Mouse (Mus musculus) adipose tissue, adult 10 weeks (tissue): ENCODE results near the gene Ppm1d. TPM values are rescaled to one million over a fixed set of nuclear protein-coding genes. Genes with fewer than 3 reads are reported as not detected.

ENCODE experiments used
- polyA plus RNA-seq: library from polyadenylated mRNA; stranded (reverse); fragments of 350-450 nt; fragmentation: Illumina TruSeq; extraction: RNeasy Lipid Tissue Mini Kit (QIAGEN cat#74804); gene quantifications from one replicate; pipeline ENCODE4 v1.2.3, GENCODE M21; 2014; ENCODE audit warnings: low read depth, low replicate concordance

Ppm1d gene
- polyA plus RNA-seq: 11.3 TPM

DNA sequence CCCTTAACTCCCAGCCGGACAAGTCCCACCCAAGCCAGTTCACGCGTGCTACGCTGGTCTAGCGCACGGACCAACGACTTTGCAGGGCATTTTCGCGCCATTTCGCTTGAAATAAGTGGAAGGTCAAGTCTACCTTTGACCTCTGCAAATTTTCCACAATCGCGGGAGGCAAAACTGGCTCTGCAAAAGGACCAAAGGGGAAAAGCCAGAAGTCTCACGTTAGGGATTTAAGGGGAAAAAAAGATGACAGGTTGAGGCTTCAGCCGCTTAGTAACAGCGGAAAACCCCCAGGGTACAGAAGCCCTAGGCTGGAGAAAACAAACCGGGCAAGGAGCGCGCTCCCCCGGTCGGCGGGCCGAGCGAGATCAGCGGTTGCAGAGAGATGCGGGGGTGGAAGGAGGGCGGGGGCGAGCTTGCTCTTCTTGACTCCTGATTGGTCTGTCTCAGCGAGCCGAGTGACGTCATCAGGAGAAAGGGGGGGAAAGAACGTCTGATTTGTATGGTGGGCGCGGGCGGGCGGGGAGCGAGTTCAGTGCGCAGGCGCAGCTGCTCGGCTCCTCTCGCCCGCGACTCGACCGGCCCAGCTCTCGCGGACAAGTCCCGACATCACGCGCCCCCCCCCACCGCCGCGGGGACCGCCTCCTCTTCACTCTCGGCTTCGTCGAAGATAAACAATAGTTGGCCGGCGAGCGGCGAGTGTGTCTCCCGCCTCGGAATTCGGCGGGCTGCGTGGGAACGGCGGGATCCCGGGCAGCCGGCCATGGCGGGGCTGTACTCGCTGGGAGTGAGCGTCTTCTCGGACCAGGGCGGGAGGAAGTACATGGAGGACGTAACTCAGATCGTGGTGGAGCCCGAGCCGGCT is at the start of gene Ppm1d:
Gene Ppm1d, plus strand, starts transcription at position 532 of the 862 bp plus-strand sequence.

DNA sequence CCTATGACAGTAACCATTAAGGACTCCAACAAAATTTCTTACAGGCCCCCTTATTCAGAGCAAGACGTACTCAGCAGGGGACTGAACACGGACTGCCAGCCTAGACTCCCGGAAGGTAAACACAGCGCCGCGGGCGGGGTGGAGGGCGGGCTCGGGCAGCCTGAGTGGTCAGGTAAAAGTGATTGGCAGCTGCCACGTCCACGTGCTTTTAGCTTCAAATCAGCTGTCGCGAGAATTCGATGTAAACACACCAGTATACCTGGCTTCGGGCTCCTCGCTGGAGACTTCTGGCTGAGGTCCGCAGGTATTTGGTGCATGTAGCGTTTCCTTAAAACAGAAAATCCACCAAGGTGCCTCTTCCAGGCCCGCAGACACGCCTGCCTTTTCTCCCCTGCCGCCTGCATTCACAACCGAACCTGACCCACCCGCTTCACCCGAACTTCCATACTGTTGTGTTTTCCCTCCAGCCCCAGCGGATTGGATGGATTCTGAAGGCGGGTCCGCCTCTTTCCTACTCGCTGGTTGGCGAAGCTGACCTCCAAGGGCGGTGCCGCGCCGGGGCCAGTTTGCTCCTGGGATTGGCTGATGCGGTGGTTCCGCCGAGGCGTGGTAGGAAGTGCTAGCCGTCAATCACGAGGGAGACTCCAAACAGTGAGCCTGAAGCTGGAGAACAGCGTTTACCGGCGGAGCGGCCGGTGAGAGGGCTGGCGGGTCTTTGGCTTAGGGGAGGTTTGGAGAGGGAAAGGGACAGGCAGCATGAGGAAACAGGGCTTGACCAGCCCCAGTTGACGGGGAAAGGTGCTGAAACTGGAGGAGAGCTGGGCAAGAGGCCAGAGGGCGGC is 41.7 kb downstream of the Ppm1d start, which contains the start of gene Bcas3:
Gene Bcas3, plus strand, starts transcription at position 629 of the 842 bp plus-strand sequence.

Other genes with a start within 250 kb of the Ppm1d start
- gene Usp32, start 171.1 kb upstream of the Ppm1d start, polyA plus RNA-seq: 14.4 TPM
- gene 1700125H20Rik, start 140.8 kb upstream of the Ppm1d start, polyA plus RNA-seq: 1.2 TPM
- gene Appbp2, start 76.1 kb upstream of the Ppm1d start, polyA plus RNA-seq: 19.4 TPM
- gene Bcas3, start 41.9 kb downstream of the Ppm1d start, polyA plus RNA-seq: 41.7 TPM